Mouse (Mus musculus): ENCODE data around the gene Mpv17l. TPM values are rescaled to one million over a fixed set of nuclear protein-coding genes. Genes with fewer than 3 reads are reported as not detected.
"Not testable (repeated sequence)": the region's sequence is repeated elsewhere in the genome, so short reads cannot be mapped to it uniquely, and the experiment has no call there.

Mpv17l gene
- 9.4 and 9.5 TPM in 2 replicates for polyA plus RNA-seq (2012; rRNA removed)

DNA sequence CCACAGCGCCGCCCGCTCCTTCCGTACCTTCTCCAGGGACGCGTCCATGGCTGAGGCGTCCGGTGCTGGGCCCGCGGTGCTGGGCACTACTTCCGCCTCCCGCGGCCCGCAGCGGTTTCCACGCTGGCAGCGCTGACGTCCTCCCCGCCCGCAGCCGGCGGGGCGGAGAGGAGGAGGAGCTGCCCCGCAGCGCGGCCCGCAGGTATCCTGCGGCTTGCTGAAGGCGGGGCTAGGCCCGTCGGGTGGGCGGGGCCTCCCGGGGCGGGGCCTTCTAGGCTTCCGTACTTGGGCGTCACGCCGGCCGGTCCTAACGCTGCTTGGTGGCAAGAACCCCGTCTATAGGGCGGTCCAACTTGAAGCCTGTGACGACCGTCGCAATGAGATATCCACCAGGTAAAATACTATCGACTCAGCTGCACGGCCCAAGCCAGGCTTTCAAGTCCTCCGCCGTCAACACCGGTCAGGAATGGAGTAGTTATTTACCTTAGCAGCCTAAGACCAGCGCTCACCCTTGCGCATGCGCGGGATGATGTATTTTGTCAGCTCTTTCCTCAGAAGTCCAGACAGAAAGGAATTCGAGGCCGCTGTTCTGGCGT lies at the start of gene Mpv17l, which contains the start of gene Pdxdc1:
Mpv17l (plus strand) TSS at position 274 of the 596 bp plus-strand sequence.
Pdxdc1 (minus strand) TSS at position 244 of the 596 bp plus-strand sequence.
- DNase-seq (ENCODE audit: low read depth) = peak; percentile 70

- no peak for DNase-seq (ENCODE audit: low read depth)
Measured at GRCm38 (mm10) chr16:13853886-13854285, 49.1 kb upstream of the Mpv17l start.

DNA sequence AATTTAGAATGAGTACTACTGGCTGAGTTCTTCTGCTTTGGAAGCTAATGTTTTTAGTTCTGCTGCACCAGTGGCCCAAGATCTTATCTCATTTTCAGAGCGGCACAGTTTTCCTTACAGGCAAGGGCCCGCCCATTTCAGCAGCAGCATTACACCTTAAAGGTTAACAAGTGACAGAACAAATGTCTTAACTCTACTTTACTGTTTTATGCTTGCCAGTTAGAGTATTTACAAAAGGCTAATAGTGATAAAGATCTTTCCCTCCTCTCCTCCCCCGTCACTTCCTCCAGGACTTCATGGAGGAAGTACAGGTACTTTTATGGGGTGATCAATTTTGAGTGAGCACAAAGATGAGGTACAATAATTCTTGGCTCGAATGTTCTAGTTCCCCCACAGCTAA lies 36.9 kb upstream of the Mpv17l start:
- DNase-seq (ENCODE audit: low read depth) = no peak

- no peak for DNase-seq (ENCODE audit: low read depth)
Measured at GRCm38 (mm10) chr16:13866616-13867015, 36.3 kb upstream of the Mpv17l start.

GRCm38 (mm10) chr16:13867406-13867805 lies 35.6 kb upstream of the Mpv17l start:
- not testable (repeated sequence) for DNase-seq (ENCODE audit: low read depth)

- DNase-seq (ENCODE audit: low read depth) = no peak
Measured at GRCm38 (mm10) chr16:13867910-13868514, 34.9 kb upstream of the Mpv17l start.

DNA sequence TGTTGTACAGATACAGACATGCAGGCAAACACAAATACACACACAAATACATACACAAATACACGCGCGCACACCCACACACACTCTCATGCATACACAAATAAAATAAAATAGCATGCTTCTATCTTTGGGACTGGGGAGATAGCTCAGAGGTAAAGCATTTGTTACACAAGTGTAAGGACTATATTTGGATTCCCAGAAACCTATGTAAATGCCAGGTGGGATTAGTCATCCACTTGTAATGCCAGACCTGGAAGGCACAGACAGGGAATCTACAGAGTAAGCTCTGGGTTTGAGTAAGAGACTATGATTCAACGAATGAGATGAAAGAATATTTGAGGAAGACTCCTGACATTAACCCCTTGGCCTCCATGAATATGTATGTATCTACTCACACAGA lies 27.5 kb upstream of the Mpv17l start:
- DNase-seq (ENCODE audit: low read depth) = peak; percentile 41

GRCm38 (mm10) chr16:13883094-13883774 lies 19.7 kb upstream of the Mpv17l start:
- DNase-seq (ENCODE audit: low read depth) = no peak

- DNase-seq (ENCODE audit: low read depth) = no peak
Measured at GRCm38 (mm10) chr16:13890449-13890848, 12.5 kb upstream of the Mpv17l start.

DNA sequence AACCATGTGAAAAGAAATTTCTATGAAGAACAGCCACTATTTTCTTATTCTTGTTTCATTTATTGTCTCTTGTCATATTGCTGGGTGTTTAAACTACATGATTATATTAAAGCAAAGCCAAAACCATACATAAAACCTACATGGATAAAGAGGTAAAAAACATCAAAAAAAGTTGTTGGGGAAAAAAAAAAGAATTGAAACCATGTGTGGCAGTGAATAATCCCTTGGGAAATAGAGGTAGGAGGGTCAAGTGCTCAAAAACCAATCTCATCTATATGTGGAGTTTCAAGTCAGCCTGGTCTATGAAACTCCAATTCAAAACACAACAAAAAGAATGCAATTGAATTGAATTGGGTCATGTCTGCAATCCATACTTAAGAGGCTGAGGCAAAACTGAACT lies 10.1 kb upstream of the Mpv17l start:
- no peak for DNase-seq (ENCODE audit: low read depth)

GRCm38 (mm10) chr16:13894097-13894496 lies 8.9 kb upstream of the Mpv17l start:
- DNase-seq (ENCODE audit: low read depth) = no peak

DNA sequence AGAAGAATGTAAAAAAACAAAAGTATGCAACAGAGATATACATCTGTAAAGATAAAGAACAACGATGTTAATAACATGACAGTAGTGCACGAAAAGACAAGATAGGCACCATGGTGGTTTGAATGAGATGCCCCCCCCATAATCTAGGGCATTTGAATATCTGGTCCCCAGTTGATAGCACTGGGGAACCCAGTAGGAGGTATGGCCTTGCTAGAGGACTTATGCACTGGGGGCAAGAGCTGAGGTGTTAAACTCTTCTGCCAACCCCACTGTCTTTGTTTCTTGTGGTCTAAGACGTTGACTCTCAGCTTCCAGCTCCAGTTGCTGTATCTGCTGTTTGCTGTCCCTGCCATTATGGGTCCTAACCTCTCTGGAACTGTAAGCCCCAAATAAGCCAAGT lies 7.2 kb upstream of the Mpv17l start:
- DNase-seq (ENCODE audit: low read depth) = no peak

DNA sequence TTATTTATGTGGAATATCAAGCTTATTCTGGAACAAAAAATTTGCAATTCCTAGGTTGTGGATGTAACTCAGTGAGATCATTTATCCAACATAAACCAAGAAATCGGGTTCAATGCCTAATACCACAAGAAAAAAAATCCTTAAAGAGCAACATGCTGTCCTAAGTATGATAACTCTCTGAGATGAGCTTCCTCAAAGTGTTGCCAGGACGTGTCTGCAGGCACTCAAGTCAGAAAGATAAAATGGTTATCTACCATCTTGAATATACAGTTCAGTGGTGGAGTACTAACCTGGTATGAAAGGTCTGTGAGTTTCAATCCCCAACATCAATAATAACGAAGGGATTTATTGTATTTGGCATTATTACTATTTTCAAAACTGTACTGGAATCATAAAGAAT lies 6.6 kb upstream of the Mpv17l start:
- DNase-seq (ENCODE audit: low read depth) = no peak

- DNase-seq (ENCODE audit: low read depth) = no peak
Measured at GRCm38 (mm10) chr16:13898981-13899380, 4.0 kb upstream of the Mpv17l start.

GRCm38 (mm10) chr16:13902397-13902831 lies 547 bp upstream of the Mpv17l start:
- no peak for DNase-seq (ENCODE audit: low read depth)

DNA sequence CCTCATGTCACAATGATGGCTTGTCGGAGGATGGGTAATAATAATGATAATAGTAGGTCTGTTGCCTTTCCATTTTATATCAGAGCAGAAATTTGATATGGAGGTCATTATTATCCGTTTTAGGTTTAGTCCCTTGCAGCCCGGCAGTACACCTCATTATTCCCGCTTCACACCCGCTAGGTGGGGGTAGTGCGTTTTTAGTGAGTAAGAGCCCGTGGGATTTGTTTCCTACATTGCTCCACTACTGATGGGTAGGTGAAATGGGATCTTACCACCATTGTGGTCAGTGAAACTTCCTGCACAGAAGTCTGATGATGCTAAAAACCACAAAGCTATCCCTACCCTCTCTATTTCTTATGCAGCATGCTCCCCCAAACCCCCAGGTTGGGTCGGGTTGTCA lies 527 bp downstream of the Mpv17l start:
- peak; percentile 40 for DNase-seq (ENCODE audit: low read depth)

DNA sequence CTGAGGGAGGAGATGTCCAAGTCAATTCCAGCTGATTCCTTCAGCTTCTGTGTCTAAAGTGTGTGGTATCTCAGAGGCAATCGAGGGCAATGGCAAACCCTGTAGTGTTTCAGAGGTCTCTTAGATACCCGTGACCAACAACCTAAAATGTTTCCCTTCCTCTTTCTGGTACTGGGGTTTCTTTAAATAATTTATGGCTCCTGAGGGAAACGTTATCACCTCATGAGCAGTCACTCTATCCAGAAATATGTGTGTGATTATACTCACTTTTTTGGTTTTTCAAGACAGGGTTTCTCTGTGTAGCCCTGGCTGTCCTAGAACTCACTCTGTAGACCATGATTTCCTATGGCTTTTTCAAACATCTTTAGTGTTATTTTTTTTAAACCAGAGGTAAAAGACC lies 4.3 kb downstream of the Mpv17l start:
- DNase-seq (ENCODE audit: low read depth) = no peak

DNA sequence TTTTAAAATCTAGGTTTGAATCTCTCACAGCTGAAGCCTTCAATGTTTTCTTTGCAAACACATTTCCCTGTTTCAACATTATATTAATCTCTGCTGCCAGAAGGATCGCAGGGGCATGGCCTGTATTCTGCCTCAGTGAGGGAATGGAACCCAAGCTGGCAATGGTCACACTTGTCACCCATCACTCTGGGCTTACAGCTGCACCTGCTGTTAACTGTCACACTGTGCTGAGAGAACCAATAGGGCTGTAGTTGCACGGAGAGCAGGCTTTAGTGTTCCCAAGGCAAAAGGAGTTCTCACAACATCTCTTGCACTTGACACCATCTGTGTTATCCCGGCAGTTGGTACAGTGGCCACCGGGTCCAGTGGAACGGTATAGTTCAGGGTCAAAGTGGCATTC lies 17.1 kb downstream of the Mpv17l start:
- DNase-seq (ENCODE audit: low read depth) = no peak

DNA sequence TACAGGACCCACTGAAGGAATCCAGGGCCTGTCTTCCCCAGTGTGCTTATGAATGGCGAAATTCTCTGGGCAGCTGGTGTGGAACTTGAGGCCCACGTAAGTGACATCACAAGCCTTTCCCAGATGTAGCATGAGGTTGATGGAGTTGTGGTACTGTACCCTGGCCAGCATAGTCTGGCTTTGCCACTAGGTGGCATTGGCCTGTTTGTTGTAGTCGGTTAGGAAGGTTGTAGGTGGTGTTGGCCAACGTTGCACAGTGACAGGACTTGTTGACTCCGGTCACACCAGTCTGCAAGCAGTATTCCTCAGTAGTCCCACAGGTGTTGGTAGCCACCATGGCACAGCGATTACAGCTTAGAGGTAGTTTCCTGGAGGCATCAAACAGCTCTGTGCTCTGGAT lies 18.1 kb downstream of the Mpv17l start:
- no peak for DNase-seq (ENCODE audit: low read depth)

DNA sequence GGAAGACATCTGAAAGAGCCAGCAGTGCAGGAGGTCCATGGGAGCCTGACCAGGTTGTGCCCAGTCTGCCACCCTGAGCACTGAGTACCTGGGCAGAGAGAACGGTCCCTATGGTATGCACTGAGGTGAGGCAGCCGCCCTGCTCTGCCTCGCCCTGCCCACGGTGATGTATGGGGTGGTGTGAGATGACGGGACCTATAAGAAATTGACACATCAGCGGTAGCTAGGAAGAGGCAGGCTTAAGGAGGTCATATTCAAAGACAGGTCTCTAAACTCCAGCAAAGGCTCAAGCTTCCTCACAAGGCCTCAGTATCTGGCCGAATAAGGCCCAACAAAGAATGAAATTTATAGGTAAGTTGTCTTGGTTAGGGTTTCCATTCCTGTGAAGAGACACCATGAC lies 18.8 kb downstream of the Mpv17l start:
- DNase-seq (ENCODE audit: low read depth) = no peak

GRCm38 (mm10) chr16:13922499-13922898 lies 19.5 kb downstream of the Mpv17l start:
- not testable (repeated sequence) for DNase-seq (ENCODE audit: low read depth)

- DNase-seq (ENCODE audit: low read depth) = not testable (repeated sequence)
Measured at GRCm38 (mm10) chr16:13922966-13923365, 20.0 kb downstream of the Mpv17l start.

- DNase-seq (ENCODE audit: low read depth) = no peak
Measured at GRCm38 (mm10) chr16:13927456-13928075, 24.6 kb downstream of the Mpv17l start.
